Mouse (Mus musculus) limb, embryonic 14.5 days (tissue): ENCODE data around the gene Kpna6. TPM values are rescaled to one million over a fixed set of nuclear protein-coding genes. Genes with fewer than 3 reads are reported as not detected.
A peak's percentile ranks its signal among the peaks of the same experiment; 100 is the strongest.

Experiments
- ATAC-seq: fragments of 200-750 bp; cut with Nextera tagmentation; 2 replicates; pipeline ENCODE4 v1.8.0; 2017; ENCODE audit warnings: low read depth, moderate number of reproducible peaks, moderate TSS enrichment; ENCODE audit not compliant: low FRiP score
- DNase-seq: peaks from one replicate; pipeline ENCODE4 v3.0.0-alpha.2; 2015; ENCODE audit warnings: low spot score
- H3K27ac ChIP-seq: fragments of 300-500 bp; sonication (generic); replicated peaks from 2 replicates; pipeline ENCODE4 v1.5.1; 2014; ENCODE audit warnings: low read depth, mild to moderate bottlenecking, low read length, moderate library complexity, mixed read lengths
- H3K27me3 ChIP-seq: fragments of 300-500 bp; sonication (generic); 2 replicates; pipeline ENCODE4 v1.6.1; 2014; ENCODE audit warnings: low read length, mixed read lengths; ENCODE audit not compliant: control insufficient read depth, insufficient read depth
- H3K36me3 ChIP-seq: fragments of 300-500 bp; sonication (generic); 2 replicates; pipeline ENCODE4 v1.6.1; 2014; ENCODE audit warnings: mild to moderate bottlenecking, low read length, moderate library complexity, mixed read lengths; ENCODE audit not compliant: control insufficient read depth, insufficient read depth
- H3K4me1 ChIP-seq: fragments of 300-500 bp; sonication (generic); 2 replicates; pipeline ENCODE4 v1.6.1; 2014; ENCODE audit warnings: antibody characterized with exemption, low read length, mixed read lengths; ENCODE audit not compliant: control insufficient read depth, insufficient read depth
- H3K4me2 ChIP-seq: fragments of 300-500 bp; sonication (generic); replicated peaks from 2 replicates; pipeline ENCODE4 v1.6.1; 2014; ENCODE audit warnings: low read depth, mild to moderate bottlenecking, low read length, moderate library complexity; ENCODE audit not compliant: severe bottlenecking
- H3K4me3 ChIP-seq: fragments of 300-500 bp; sonication (generic); replicated peaks from 2 replicates; pipeline ENCODE4 v1.5.1; 2014; ENCODE audit warnings: low read length
- H3K9ac ChIP-seq: fragments of 300-500 bp; sonication (generic); 2 replicates; pipeline ENCODE4 v1.6.1; 2014; ENCODE audit warnings: mild to moderate bottlenecking, low read depth, low read length, moderate library complexity; ENCODE audit not compliant: severe bottlenecking
- H3K9me3 ChIP-seq: fragments of 300-500 bp; sonication (generic); 2 replicates; pipeline ENCODE4 v1.6.1; 2016; ENCODE audit warnings: low read length; ENCODE audit not compliant: control insufficient read depth
- POLR2A ChIP-seq: fragments of 200-500 bp; IDR thresholded peaks from 2 replicates; pipeline ENCODE4 v1.8.0; 2012; ENCODE audit warnings: inconsistent platforms, mild to moderate bottlenecking, moderate library complexity, borderline replicate concordance; ENCODE audit not compliant: insufficient read depth, insufficient read length; ENCODE audit errors: extremely low read depth
- WGBS: fragments of 180-500 bp; shearing (Covaris S2); extraction: QIAGEN DNeasy Blood & Tissue Kit; methylation state at CpG from one replicate; pipeline ENCODE4 v1.1.7; 2014; 5-methylcytosine and 5-hydroxymethylcytosine counted together
- microRNA-seq: library from miRNA; unstranded; fragments of <30 nt; microRNA quantifications from one replicate; pipeline ENCODE4, GENCODE M21; 2016
- polyA plus RNA-seq, 2 experiments: library from polyadenylated mRNA; depleted of rRNA in 1 of 2; stranded (reverse) in 1 of 2; unstranded in 1 of 2; fragments of >200 nt; fragmentation: Nextera tagmentation in 1 of 2; extraction: Ambion mirVana in 1 of 2; gene quantifications; 2 replicates each; pipeline versions ENCODE4 v1.2.1 to v1.2.3; 2012 to 2014

Gene Kpna6
- polyA plus RNA-seq, 2 experiments = 14.6 to 35.2 TPM

DNA sequence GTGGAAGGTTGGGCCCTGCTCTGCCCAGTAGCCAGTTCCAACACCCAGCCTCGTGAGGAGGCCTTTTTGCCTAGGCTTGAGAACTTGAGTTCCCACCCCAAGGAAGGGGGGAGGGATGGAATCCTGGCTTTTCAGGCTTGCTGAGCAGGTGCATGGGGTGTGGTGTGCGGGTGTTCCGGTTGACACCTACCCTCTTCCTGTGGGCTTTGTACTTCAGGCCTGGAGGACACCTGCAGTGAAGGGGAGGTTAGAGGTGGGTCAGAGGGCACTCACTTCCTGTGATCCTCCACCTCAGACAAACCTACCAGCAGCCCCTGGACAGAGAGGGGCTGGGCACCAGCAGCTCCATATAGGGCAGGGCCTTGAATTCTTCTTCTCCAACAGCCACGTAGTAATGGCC is 62.5 kb downstream of the Kpna6 start:
- Histone ChIP-seq H3K9me3 (no peaks in the 10 kb centered on the region), H3K4me3 (no peak overlapping the region), H3K36me3 (peaks cover 33% of the 10 kb centered on the region), H3K27me3 (no peaks in the 10 kb centered on the region), H3K4me1 (no peaks in the 10 kb centered on the region), H3K27ac (no peak overlapping the region), H3K4me2 (no peak overlapping the region), H3K9ac (no peak overlapping the region)
- DNase-seq (no peak), ATAC-seq (no peak)
- WGBS = 70% methylated on average over 4 of the region's 4 CpGs
- TF ChIP-seq POLR2A = no peak

DNA sequence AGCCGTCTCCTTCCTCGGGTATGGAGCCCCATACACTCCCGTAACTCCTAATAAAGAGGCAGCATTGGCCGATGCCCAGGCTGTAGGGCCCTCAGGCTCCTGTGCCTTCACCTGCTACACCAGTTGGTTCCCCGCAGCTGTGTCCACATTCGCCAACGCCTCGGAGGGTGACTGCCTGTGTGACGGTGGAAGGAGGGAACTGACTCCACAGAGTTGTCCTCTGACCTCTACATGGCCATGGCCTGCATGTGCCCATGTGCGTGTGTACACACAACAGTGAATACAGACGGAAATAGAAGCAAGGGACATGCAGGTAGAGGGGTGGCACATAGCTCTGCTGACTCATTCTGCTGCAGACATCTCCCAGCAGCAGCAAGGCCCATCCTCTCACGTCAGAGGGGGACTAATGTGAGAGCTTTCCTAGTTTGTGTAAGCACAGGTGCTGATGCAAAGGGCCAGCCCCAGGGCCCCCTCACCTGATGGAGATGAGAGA is 63.4 kb downstream of the Kpna6 start:
- no peak for ATAC-seq

DNA sequence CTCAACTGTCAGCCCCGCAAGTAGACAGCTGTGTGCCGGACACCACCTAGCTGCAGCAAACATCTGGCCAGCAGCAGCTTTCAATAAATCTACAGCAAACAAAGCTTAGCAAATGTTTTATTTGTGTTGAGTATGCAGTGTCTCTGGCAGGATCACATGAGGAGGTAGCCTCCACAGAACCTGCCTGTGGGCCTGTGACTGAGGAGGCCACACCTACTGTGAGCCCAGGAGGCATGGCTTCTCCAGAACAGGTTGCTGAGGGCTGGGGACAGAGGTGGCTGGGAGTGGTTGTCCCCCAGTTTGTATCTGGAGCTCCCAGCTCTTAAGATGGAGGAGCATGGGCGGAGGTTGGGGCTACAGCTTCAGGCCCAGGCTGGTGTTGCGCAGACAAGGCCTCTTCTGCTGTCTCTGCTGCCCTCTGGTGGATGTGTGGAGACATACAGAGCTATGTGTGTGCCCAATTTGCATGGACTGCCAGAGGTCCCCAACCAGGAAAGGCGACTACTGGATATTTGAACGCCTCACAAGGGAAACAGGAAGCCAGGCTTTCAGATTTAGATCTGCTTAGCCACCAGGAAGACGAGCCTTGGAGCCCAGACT is 64.0 kb downstream of the Kpna6 start:
- ATAC-seq (peak; percentile 77), DNase-seq (peak; percentile 79)
- H3K9ac ChIP-seq = no peak overlapping the region
- H3K4me2 ChIP-seq = no peak overlapping the region
- no peaks in the 10 kb centered on the region for H3K27me3 ChIP-seq
- peaks cover 46% of the 10 kb centered on the region for H3K36me3 ChIP-seq
- 0 out of 2 replicates have a peak overlapping the region, but pooled peaks have one; percentile 19 for H3K27ac ChIP-seq
- WGBS = 31% methylated on average over 7 of the region's 7 CpGs
- H3K4me1 ChIP-seq = no peaks in the 10 kb centered on the region
- peak; percentile 51; the same call in 1 of the 2 replicates for TF ChIP-seq POLR2A
- no peak overlapping the region for H3K4me3 ChIP-seq
- no peaks in the 10 kb centered on the region for H3K9me3 ChIP-seq

More for the DNA sequence above, 63.4 kb downstream of the Kpna6 start:
- Histone ChIP-seq H3K27ac (no peak overlapping the region), H3K27me3 (no peaks in the 10 kb centered on the region), H3K36me3 (peaks cover 39% of the 10 kb centered on the region), H3K9me3 (no peaks in the 10 kb centered on the region), H3K4me2 (no peak overlapping the region), H3K9ac (no peak overlapping the region), H3K4me1 (no peaks in the 10 kb centered on the region), H3K4me3 (no peak overlapping the region)
- whole genome bisulfite sequencing = 81% methylated on average over 12 of the region's 12 CpGs
- TF ChIP-seq POLR2A = no peak
- DNase-seq = no peak

GRCm38 (mm10) chr4:129600233-129601158 is 72.1 kb downstream of the Kpna6 start, which contains the start of the genes Eif3i and Tmem234:
Eif3i (minus strand) TSS chr4:129600648.
Tmem234 (plus strand) TSS chr4:129600668.
- Histone ChIP-seq H3K9ac (peak within 1 kb of the TSS; percentile 81), H3K36me3 (peaks cover 54% of the 10 kb centered on the region), H3K27me3 (no peaks in the 10 kb centered on the region), H3K9me3 (no peaks in the 10 kb centered on the region), H3K27ac (peak within 1 kb of the TSS; percentile 63; the same call in 1 of the 2 replicates), H3K4me3 (peak within 1 kb of the TSS; percentile 99), H3K4me1 (peaks cover 18% of the 10 kb centered on the region), H3K4me2 (peak within 1 kb of the TSS; percentile 81)
- under 1% methylated on average over 65 of the region's 74 CpGs for WGBS
- DNase-seq = peak; percentile 88
- peak; percentile 44; the same call in 1 of the 2 replicates for TF ChIP-seq POLR2A
- peak; percentile 89 for ATAC-seq

Small RNAs within 50 kb of the gene (microRNA-seq; reads per million reads assigned to microRNA genes)
- not detected for gene Mir7016

Other genes starting within 250 kb of the Kpna6 start
- gene Zbtb8b, start 231.9 kb downstream of the Kpna6 start, polyA plus RNA-seq (2012; rRNA removed) = 0.87 and 1.0 TPM in 2 replicates
- 1.3 and 2.0 TPM in 2 replicates for gene Zbtb8b, start 231.9 kb downstream of the Kpna6 start, polyA plus RNA-seq (2014; fragmentation: Nextera tagmentation; extraction: Ambion mirVana)
- gene Bsdc1, start 211.2 kb downstream of the Kpna6 start, polyA plus RNA-seq (2012; rRNA removed) = 24.6 and 28.9 TPM in 2 replicates
- gene Bsdc1, start 211.2 kb downstream of the Kpna6 start, polyA plus RNA-seq (2014; fragmentation: Nextera tagmentation; extraction: Ambion mirVana) = 27.6 and 29.9 TPM in 2 replicates
- gene Tssk3, start 181.7 kb downstream of the Kpna6 start, polyA plus RNA-seq (2012; rRNA removed) = not detected in 2 replicates
- not detected in 2 replicates for gene Tssk3, start 181.7 kb downstream of the Kpna6 start, polyA plus RNA-seq (2014; fragmentation: Nextera tagmentation; extraction: Ambion mirVana)
- 0.15 TPM in 1 of 2 replicates, not detected in the other for gene Fam229a, start 181.6 kb downstream of the Kpna6 start, polyA plus RNA-seq (2012; rRNA removed)
- not detected in 2 replicates for gene Fam229a, start 181.6 kb downstream of the Kpna6 start, polyA plus RNA-seq (2014; fragmentation: Nextera tagmentation; extraction: Ambion mirVana)
- gene Marcksl1, start 159.2 kb downstream of the Kpna6 start, polyA plus RNA-seq (2012; rRNA removed) = 563 and 613 TPM in 2 replicates
- 648 and 776 TPM in 2 replicates for gene Marcksl1, start 159.2 kb downstream of the Kpna6 start, polyA plus RNA-seq (2014; fragmentation: Nextera tagmentation; extraction: Ambion mirVana)
- gene Hdac1, start 130.1 kb downstream of the Kpna6 start, polyA plus RNA-seq (2012; rRNA removed) = 209 and 212 TPM in 2 replicates
- 201 and 225 TPM in 2 replicates for gene Hdac1, start 130.1 kb downstream of the Kpna6 start, polyA plus RNA-seq (2014; fragmentation: Nextera tagmentation; extraction: Ambion mirVana)
- 9.9 and 10.3 TPM in 2 replicates for gene Lck, start 99.1 kb downstream of the Kpna6 start, polyA plus RNA-seq (2012; rRNA removed)
- 6.3 and 6.8 TPM in 2 replicates for gene Lck, start 99.1 kb downstream of the Kpna6 start, polyA plus RNA-seq (2014; fragmentation: Nextera tagmentation; extraction: Ambion mirVana)
- gene Fam167b, start 94.2 kb downstream of the Kpna6 start, polyA plus RNA-seq (2012; rRNA removed) = 7.3 and 8.2 TPM in 2 replicates
- 4.1 and 5.3 TPM in 2 replicates for gene Fam167b, start 94.2 kb downstream of the Kpna6 start, polyA plus RNA-seq (2014; fragmentation: Nextera tagmentation; extraction: Ambion mirVana)
- 367 and 429 TPM in 2 replicates for gene Eif3i, start 72.1 kb downstream of the Kpna6 start, polyA plus RNA-seq (2012; rRNA removed)
- 333 and 334 TPM in 2 replicates for gene Eif3i, start 72.1 kb downstream of the Kpna6 start, polyA plus RNA-seq (2014; fragmentation: Nextera tagmentation; extraction: Ambion mirVana)
- 166 and 179 TPM in 2 replicates for gene Tmem234, start 72.1 kb downstream of the Kpna6 start, polyA plus RNA-seq (2012; rRNA removed)
- gene Tmem234, start 72.1 kb downstream of the Kpna6 start, polyA plus RNA-seq (2014; fragmentation: Nextera tagmentation; extraction: Ambion mirVana) = 191 and 193 TPM in 2 replicates
- 3.0 and 5.2 TPM in 2 replicates for gene Dcdc2b, start 58.5 kb downstream of the Kpna6 start, polyA plus RNA-seq (2012; rRNA removed)
- gene Dcdc2b, start 58.5 kb downstream of the Kpna6 start, polyA plus RNA-seq (2014; fragmentation: Nextera tagmentation; extraction: Ambion mirVana) = 2.5 and 3.4 TPM in 2 replicates
- 28.6 and 35.5 TPM in 2 replicates for gene Iqcc, start 53.7 kb downstream of the Kpna6 start, polyA plus RNA-seq (2012; rRNA removed)
- gene Iqcc, start 53.7 kb downstream of the Kpna6 start, polyA plus RNA-seq (2014; fragmentation: Nextera tagmentation; extraction: Ambion mirVana) = 23.2 and 28.6 TPM in 2 replicates
- gene Ccdc28b, start 48.8 kb downstream of the Kpna6 start, polyA plus RNA-seq (2012; rRNA removed) = 34.7 and 51.0 TPM in 2 replicates
- 42.8 and 45.7 TPM in 2 replicates for gene Ccdc28b, start 48.8 kb downstream of the Kpna6 start, polyA plus RNA-seq (2014; fragmentation: Nextera tagmentation; extraction: Ambion mirVana)
- gene Txlna, start 31.7 kb downstream of the Kpna6 start, polyA plus RNA-seq (2012; rRNA removed) = 80.3 and 82.6 TPM in 2 replicates
- 108 and 112 TPM in 2 replicates for gene Txlna, start 31.7 kb downstream of the Kpna6 start, polyA plus RNA-seq (2014; fragmentation: Nextera tagmentation; extraction: Ambion mirVana)
- 49.1 and 77.0 TPM in 2 replicates for gene Tmem39b, start 24.1 kb upstream of the Kpna6 start, polyA plus RNA-seq (2012; rRNA removed)
- 24.1 and 27.1 TPM in 2 replicates for gene Tmem39b, start 24.1 kb upstream of the Kpna6 start, polyA plus RNA-seq (2014; fragmentation: Nextera tagmentation; extraction: Ambion mirVana)
- 96.6 and 97.6 TPM in 2 replicates for gene Khdrbs1, start 69.5 kb upstream of the Kpna6 start, polyA plus RNA-seq (2012; rRNA removed)
- gene Khdrbs1, start 69.5 kb upstream of the Kpna6 start, polyA plus RNA-seq (2014; fragmentation: Nextera tagmentation; extraction: Ambion mirVana) = 107 and 122 TPM in 2 replicates
- gene Ptp4a2, start 138.5 kb upstream of the Kpna6 start, polyA plus RNA-seq (2012; rRNA removed) = 106 and 111 TPM in 2 replicates
- gene Ptp4a2, start 138.5 kb upstream of the Kpna6 start, polyA plus RNA-seq (2014; fragmentation: Nextera tagmentation; extraction: Ambion mirVana) = 296 and 311 TPM in 2 replicates